Mouse (Mus musculus): ENCODE results near the gene Specc1. TPM values are rescaled to one million over a fixed set of nuclear protein-coding genes. Genes with fewer than 3 reads are reported as not detected.

Gene Specc1
- total RNA-seq, 2 experiments from 2014 or later, result 85.8 to 91.6 TPM

GRCm38 (mm10) chr11:62007984-62008383 is 51.4 kb downstream of the Specc1 start:
- Histone ChIP-seq H3K4me3 (no peak overlapping the region), H3K27ac (no peak overlapping the region)
- TF ChIP-seq CTCF (conservative IDR thresholded peaks at IDR 0.05), result no peak
- no peak for DNase-seq (ENCODE audit: low spot score in 2 of 2)

DNA sequence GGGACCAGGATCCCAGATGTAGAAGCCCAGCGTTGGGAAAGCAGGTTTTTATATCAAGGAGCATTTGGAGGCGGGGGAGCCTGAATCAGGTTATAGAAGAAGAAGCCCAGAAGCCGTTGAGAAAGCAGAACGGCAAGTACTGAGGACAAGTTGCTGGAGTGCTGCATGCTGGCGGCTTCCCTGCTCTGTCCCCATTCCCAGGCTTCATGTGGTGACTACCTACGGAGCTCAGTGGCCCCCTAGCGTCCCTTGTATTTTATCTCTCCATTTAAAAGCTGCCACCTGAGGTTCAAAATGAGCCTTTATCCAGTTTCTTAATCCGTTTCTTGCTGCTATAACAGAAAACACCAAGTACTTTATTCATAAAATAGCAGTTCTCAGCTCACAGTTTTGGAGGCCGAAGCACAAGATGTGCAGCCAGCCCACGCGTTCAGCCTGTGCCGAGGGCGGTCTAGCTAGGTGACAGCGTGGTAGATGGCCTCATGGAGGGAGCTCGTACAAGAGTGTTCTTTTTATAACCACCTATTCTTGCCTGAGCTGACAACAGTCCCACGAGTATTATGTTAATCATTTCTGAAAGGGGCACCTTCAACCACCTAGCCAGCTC is 54.2 kb downstream of the Specc1 start:
- peak; percentile 62 for TF ChIP-seq CTCF (conservative IDR thresholded peaks at IDR 0.05)
- Histone ChIP-seq H3K4me3 (no peak overlapping the region), H3K27ac (no peak overlapping the region)
- no peak for DNase-seq (ENCODE audit: low spot score in 2 of 2)

DNA sequence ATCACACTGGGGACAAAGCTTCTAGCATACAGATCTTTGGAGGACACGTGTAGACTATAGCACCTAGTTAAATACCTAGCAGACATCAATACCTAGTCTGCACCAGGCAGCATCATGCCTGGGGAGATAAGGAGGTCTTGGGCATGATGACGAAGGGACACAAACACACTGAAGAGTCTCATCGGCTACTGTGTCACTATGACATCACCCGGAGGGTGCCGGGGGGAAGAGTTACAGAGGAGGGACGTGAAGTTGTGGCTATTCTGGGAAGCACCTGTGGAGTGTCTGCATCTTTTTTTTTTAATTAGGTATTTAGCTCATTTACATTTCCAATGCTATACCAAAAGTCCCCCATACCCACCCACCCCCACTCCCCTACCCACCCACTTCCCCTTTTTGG is 55.5 kb downstream of the Specc1 start:
- H3K4me3 ChIP-seq, result no peak overlapping the region
- no peak for TF ChIP-seq CTCF (conservative IDR thresholded peaks at IDR 0.05)
- no peak overlapping the region for H3K27ac ChIP-seq
- DNase-seq (ENCODE audit: low spot score in 2 of 2), result no peak

GRCm38 (mm10) chr11:62013449-62013848 is 56.9 kb downstream of the Specc1 start:
- Histone ChIP-seq H3K27ac (no peak overlapping the region), H3K4me3 (no peak overlapping the region)
- no peak for TF ChIP-seq CTCF (conservative IDR thresholded peaks at IDR 0.05)
- DNase-seq (ENCODE audit: low spot score in 2 of 2), result no peak

- H3K4me3 ChIP-seq, result 0 out of 2 replicates have a peak overlapping the region, but pooled peaks have one; percentile 13
- DNase-seq (ENCODE audit: low spot score in 2 of 2), result no peak
- no peak for TF ChIP-seq CTCF (conservative IDR thresholded peaks at IDR 0.05)
- peak overlapping the region; percentile 37 for H3K27ac ChIP-seq
These were observed 58.6 kb downstream of the Specc1 start for GRCm38 (mm10) chr11:62015071-62015654.

- H3K4me3 ChIP-seq, result no peak overlapping the region
- DNase-seq (ENCODE audit: low spot score in 2 of 2), result no peak
- no peak for TF ChIP-seq CTCF (conservative IDR thresholded peaks at IDR 0.05)
- no peak overlapping the region for H3K27ac ChIP-seq
These were observed 60.4 kb downstream of the Specc1 start for GRCm38 (mm10) chr11:62016985-62017384.

GRCm38 (mm10) chr11:62018315-62019205 is 62.0 kb downstream of the Specc1 start:
- Histone ChIP-seq H3K4me3 (no peak overlapping the region), H3K27ac (no peak overlapping the region)
- TF ChIP-seq CTCF (conservative IDR thresholded peaks at IDR 0.05), result no peak
- no peak for DNase-seq (ENCODE audit: low spot score in 2 of 2)

- TF ChIP-seq CTCF (conservative IDR thresholded peaks at IDR 0.05), result no peak
- DNase-seq (ENCODE audit: low spot score in 2 of 2), result no peak
- Histone ChIP-seq H3K4me3 (no peak overlapping the region), H3K27ac (peak overlapping the region; percentile 18; the same call in 1 of the 2 replicates)
These were observed 63.3 kb downstream of the Specc1 start for GRCm38 (mm10) chr11:62019857-62020256.

DNA sequence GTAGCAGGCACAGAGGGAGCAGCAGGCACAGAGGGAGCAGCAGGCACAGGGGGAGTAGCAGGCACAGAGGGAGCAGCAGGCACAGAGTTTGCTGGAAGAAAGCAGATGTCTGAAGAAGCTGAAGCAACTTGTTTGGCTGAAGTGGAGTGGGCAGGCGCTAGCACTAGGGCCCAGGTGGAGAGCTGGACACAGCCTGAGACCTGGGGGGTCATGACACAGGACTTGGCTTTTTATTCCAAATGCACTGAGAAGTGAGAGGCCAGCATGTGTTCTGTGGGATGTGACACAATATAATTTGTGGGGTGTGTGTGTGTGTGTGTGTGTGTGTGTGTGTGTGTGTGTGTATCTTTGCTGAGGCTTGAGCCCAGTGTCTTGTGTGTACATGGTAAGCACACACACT is 64.3 kb downstream of the Specc1 start:
- no peak for TF ChIP-seq CTCF (conservative IDR thresholded peaks at IDR 0.05)
- no peak for DNase-seq (ENCODE audit: low spot score in 2 of 2)
- Histone ChIP-seq H3K27ac (no peak overlapping the region), H3K4me3 (no peak overlapping the region)

GRCm38 (mm10) chr11:62022105-62022504 is 65.5 kb downstream of the Specc1 start:
- no peak for TF ChIP-seq CTCF (conservative IDR thresholded peaks at IDR 0.05)
- no peak for DNase-seq (ENCODE audit: low spot score in 2 of 2)
- no peak overlapping the region for H3K4me3 ChIP-seq
- H3K27ac ChIP-seq, result peak overlapping the region; percentile 83; the same call in 1 of the 2 replicates

DNA sequence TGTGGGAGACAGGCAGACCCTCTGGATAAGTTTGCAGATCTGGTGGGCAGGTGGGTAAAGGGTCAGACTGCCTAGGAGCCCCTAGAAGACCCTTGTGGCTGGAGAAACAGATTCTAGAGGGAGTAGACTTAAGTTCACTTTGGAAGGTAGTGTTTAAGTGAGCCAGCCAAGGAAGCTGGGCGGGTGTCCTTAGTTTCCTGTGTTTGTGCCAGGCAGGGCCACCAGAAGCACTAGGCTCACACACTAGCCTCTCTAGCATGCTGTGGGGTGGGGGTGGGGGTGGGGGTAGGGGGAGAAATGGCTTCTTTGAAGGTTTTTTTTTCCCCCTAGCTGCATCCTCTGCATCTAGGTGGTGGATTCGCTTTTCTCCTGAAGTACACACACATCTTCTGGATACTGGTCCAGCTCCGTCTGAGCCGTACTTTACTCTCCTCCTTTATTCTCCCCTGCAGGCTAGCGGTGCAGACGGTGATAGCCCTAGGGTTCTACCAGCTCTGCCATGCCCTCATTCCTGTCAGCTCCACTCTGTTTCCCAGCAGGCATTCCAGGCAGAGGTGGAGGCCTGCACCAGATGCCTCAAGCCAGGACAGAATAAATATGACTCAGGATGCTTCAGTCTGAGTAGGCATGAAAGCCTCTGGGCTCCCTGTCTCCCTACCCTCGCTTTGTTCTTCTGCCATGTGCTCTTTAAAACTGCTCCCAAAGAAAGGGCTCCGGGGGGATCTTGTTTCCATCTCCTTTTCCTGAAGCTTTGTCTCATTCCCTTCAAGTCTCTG is 66.3 kb downstream of the Specc1 start:
- no peak for TF ChIP-seq CTCF (conservative IDR thresholded peaks at IDR 0.05)
- H3K4me3 ChIP-seq, result no peak overlapping the region
- DNase-seq (ENCODE audit: low spot score in 2 of 2), result no peak
- H3K27ac ChIP-seq, result peak overlapping the region; percentile 83

- DNase-seq (ENCODE audit: low spot score in 2 of 2), result no peak
- Histone ChIP-seq H3K27ac (peak overlapping the region; percentile 83), H3K4me3 (no peak overlapping the region)
- TF ChIP-seq CTCF (conservative IDR thresholded peaks at IDR 0.05), result no peak
These were observed 67.1 kb downstream of the Specc1 start for GRCm38 (mm10) chr11:62023494-62024233.
